Mouse (Mus musculus): Measurements from ENCODE around the gene Cytl1. TPM values are rescaled to one million over a fixed set of nuclear protein-coding genes. Genes with fewer than 3 reads are reported as not detected.

The Cytl1 gene
- polyA plus RNA-seq (2015; fragmentation: Nextera tagmentation; extraction: Ambion mirVana) = 0.89 TPM in 1 of 2 replicates, not detected in the other

DNA sequence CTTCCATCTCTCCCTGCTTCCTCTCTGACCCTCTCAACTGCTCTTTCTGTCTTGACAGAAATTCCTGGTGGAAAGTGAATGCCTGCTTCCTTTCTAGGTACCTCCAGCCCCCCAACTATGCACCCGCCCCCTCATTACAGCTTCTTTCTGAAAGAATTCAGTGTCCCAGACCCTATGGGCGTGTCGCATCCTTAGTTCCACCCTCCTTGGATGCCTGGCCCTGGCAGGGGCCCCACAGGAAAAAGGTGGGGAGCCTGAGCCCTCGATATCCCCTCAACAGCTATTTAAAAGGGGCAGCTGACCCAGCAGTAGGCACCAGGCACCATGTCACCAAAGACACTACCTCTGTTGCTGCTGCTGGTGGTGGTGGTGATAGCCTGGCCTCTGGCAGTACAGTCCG, at the start of gene Cytl1:
Cytl1 (plus strand) TSS at position 296 of the 400 bp plus-strand sequence.

GRCm38 (mm10) chr5:37716505-37717372, 18.6 kb upstream of the Cytl1 start, which contains the start of gene Stk32b:
Gene Stk32b (minus strand): TSS chr5:37717171.

Other genes with a start within 250 kb of the Cytl1 start
- gene Stk32b, start 18.3 kb upstream of the Cytl1 start, polyA plus RNA-seq (2015; fragmentation: Nextera tagmentation; extraction: Ambion mirVana) = 0.12 and 0.16 TPM in 2 replicates
- 2.2 and 2.8 TPM in 2 replicates for gene Msx1, start 89.1 kb downstream of the Cytl1 start, polyA plus RNA-seq (2015; fragmentation: Nextera tagmentation; extraction: Ambion mirVana)